Mouse (Mus musculus) urinary bladder, postnatal 36 days (tissue): ENCODE results near the gene Gm14443.
"Not testable (repeated sequence)": the region's sequence is repeated elsewhere in the genome, so short reads cannot be mapped to it uniquely, and the experiment has no call there.

Source experiments
- DNase-seq, 2 experiments: peaks; one replicate each; pipeline ENCODE4 v3.0.0; 2022; ENCODE audit warnings: low spot score in 2 of 2, mixed read lengths in 1 of 2

Gene Gm14443

DNA sequence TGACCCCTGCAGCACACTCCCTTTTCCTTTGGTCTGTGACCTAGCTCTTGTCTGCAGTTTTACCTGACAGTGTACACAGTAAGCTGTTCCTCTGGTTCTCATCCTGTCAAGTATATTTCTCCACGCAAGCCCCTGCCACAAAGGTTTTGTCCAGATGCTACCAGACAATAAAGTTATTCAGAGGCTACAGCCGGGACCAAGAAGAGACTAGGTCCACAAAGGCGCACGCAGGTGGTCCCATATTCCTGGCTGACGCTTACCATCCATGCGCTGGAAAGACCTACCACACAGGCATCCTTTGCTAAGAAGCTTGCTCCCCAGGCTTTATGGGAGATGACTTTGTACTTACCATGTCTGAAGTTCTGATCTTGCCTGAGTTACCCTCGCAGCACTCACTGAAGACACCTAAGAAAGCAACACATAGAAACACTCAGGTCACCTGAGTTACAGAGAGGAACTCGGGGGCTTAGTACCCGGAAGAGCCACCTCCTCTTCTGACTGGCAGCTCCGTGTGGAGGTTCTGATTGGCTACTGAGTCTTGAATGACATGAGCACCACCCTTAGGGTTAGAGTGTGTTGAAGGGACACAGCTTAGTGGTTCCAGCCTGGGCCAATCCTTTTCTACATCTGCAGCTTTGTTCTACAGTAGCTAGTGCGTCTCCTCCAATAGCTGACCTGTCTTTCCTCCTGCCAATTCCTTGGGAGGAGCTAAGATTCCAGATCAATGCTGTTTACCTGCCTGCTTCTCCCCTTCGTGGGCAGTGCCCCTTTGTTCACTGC lies at the start of gene Gm14443:
Gm14443 (minus strand) TSS at position 471 of the 780 bp plus-strand sequence.
- not testable (repeated sequence) for DNase-seq

DNA sequence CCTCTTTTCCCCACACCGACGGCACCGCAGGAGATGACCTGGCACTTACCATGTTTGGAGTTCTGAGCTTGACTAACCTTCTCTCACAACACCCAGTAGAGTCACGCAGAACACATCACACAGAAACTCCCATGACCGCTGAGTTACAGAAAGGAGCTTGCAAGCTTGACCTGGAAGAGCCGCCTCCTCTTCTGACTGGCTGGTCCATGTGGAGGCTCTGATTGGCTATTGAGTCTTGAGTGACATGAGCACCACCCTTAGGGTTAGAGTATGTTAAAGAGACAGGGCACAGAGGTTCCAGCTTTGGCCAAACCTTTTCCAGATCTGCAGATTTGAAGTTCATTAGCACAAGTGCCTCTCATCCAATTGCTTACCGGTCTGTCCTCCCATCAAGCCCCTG lies 31.1 kb upstream of the Gm14443 start, which contains the start of gene Gm14391:
Gm14391 (minus strand) TSS at position 186 of the 400 bp plus-strand sequence.
- not testable (repeated sequence) for DNase-seq

DNA sequence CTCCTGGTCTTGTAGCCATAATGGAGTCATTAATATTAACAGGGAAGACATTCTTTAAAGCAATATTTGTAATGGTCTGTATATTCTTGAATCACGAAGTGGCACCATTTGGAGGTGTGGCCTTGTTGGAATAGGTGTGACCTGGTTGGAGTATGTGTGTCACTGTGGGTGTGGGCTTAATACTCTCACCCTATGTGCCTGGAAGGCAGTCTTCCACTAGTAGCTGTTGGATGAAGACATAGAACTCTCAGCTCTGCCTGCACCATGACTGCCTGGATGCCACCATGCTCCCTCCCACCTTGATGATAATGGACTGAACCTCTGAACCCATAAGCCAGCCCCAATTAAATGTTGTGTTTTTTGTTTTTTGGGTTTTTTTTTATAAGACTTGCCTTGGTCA lies 3.3 kb upstream of the Gm14443 start:
- DNase-seq, result not testable (repeated sequence)

DNA sequence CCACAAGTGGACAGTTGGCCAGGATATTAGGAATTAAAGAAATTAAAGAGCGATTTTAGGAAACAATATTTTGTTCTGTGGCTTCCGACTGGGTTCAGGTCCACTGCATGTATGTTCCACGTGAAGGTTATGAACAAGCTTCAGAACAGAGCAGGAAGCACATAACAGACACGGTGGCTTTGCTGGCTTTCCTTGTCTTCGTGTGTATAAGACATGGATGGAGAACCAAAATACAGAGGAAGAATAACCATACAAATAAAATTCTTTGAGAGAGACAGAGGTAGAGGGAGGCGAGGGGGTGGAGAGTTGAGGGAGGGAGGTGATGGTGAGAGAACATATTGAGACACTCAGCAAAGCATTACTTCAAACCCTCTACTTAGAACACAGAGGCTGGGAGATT lies 641 bp upstream of the Gm14443 start:
- no peak for DNase-seq

DNA sequence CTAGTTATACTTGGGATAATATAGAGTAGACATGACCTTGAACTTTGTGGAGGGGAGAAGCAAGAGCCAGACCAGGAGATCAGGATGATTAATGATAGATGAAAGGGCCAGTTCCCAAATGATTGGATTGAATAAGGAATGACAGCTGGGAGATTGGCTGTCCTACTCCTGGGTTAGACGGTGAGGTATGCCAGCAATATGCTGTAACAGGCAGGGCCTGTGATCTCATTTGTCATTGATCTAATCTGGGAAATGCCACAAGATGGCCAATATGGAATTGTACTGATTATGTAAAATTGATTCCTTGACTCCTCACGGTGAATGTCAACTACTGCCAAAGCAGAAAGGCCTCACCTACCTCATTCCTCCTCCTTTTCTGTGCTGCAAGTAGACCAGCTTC lies 1.6 kb downstream of the Gm14443 start:
- not testable (repeated sequence) for DNase-seq

DNA sequence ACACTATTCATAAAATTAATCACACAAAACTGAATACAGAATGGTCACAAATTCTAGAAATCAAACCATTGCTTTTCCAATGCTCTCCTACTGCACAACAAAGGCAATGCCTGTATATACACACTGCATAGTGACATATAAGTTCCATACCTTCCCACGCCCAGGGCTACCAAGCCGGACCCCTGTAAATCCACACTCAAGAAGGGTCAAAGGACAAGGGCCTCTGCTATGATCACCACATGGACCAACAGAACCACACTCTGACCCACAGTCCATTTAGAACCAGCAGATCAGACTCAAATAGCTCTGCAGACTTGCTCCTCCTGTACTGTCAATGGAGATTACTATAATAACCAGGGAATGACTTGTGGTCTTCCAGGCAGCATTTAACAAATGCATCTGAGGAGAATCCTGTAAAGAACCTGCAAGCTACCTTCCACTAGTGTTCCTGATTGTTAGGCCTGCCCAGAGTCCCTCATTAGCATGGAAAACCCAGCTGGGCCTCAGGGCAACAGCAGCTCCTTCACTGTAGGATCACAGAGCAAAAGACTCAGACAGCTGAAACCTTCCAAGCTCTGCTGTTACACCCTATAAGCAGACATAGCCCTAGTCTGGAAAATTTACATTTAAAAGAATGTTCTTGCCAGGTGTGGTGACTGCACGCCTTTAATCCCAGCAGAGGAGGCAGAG lies 2.6 kb downstream of the Gm14443 start:
- DNase-seq, result not testable (repeated sequence)

DNA sequence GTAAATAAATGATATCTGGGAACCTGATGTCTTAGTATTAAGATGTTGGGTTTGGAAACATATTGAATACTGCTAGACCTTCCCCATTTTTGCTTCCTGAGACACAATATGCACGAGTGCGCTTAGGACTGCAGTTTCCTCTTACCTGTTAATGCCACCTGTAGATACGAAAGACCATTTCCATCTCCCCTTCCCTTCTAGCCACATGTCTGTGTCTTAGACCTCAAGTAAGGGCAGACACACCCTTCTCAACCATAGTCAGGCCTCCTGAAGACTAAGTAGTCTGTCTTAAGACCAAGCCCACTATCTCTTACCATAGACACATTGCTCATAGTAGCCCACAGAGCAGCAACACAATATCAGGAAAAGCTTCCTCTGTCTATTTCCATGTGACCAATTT lies 3.5 kb downstream of the Gm14443 start:
- DNase-seq, result no peak

DNA sequence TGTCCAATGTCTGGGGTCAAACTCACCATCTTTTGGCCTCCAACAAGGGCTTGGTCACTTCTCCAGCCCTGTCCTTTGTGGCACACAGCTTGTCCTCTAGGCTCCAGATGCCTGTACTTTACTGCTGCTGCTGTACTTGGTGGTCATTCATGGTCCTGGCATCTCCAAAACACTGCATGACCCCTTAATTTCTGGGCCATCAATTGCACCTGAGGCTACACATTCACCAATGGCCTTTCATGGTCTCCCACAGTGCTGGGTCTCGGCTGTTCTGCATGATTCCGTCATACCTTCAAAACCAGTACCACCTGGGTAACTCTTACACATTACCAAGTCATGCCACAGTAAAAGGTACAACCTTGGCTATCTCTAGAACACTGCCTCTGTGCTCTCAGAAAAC lies 8.8 kb downstream of the Gm14443 start:
- not testable (repeated sequence) for DNase-seq

DNA sequence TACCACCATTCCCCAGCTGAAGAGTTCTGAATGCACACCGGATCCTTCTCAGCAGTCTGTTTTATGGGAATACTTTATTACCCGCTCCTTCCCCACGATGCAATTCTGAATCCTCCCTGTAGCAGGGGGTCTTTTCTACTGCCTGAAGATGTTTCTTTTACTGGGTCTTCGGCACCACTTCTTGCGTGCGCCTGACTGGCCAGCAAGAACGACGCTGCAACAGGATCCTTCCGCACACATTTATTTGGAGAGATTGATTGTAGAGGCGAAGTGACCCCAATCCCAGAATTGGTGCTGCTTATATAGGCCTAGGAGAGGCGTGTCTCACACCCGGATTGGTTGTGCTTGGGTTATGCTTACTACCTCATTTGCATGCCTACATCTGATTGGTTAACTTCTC lies 10.6 kb downstream of the Gm14443 start:
- DNase-seq, result not testable (repeated sequence)

DNA sequence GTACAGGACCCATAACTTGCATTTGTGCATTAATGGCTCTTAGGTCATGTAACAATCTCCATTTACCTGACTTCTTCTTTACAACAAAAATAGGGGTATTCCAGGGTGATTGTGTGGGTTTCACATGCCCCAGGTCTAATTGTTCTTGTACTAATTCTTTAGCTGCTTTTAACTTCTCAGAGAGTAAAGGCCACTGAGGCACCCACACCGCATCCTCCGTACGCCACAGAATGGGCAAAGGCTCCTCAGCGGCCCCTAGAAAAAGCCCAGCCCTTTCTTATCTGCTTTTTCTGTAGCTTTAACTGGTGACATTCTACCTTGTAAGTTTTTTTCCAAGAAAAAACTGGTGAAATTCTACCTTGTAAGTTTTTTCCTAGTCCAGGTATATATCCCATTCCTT lies 14.2 kb downstream of the Gm14443 start:
- not testable (repeated sequence) for DNase-seq

DNA sequence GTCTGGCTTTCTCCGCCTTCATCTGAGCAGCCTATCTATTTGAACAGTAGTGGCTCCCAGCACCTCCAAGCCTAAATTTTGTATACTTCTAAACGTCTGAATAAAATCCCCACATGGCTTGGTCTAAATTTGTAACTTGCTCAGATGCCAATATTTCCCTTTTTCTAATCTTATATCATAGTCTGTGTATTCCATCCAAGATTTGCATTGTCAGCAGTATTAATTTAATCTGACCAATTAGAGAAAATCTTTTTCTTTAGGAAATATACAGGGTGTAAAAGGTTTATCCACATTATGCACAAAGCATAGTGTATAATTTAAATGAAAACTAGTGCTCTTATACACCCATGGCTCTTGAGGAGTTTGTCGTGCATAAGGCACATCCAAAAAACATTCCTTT lies 17.0 kb downstream of the Gm14443 start:
- DNase-seq, result no peak

DNA sequence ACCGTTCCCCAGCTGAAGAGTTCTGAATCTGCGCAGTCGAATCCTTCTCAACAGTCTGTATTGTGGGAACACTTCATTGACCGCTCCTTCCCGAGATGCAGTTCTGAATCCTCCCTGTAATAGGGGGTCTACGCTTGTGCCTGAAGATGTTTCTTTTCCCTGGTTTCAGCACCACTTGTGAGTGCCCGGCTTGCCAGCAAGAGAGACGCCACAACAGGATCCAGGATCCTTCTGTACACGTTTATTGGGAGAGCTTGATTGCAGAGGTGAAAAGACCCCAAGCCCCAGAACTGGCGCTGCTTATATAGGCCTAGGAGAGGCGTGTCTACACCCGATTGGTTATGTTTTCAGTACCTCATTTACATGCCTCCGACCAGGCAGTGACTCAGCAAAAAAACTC lies 19.0 kb downstream of the Gm14443 start:
- no peak for DNase-seq

DNA sequence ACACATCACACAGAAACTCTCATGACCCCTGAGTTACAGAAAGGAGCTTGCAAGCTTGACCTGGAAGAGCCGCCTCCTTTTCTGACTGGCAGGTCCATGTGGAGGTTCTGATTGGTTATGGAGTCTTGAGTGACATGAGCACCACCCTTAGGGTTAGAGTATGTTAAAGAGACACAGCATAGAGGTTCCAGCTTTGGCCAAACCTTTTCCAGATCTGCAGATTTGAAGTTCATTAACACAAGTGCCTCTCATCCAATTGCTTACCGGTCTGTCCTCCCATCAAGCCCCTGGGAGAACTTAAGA lies 33.7 kb downstream of the Gm14443 start, which contains the start of gene Gm14399:
Gm14399 (minus strand) TSS at position 20 of the 303 bp plus-strand sequence.
- DNase-seq, result not testable (repeated sequence)

DNA sequence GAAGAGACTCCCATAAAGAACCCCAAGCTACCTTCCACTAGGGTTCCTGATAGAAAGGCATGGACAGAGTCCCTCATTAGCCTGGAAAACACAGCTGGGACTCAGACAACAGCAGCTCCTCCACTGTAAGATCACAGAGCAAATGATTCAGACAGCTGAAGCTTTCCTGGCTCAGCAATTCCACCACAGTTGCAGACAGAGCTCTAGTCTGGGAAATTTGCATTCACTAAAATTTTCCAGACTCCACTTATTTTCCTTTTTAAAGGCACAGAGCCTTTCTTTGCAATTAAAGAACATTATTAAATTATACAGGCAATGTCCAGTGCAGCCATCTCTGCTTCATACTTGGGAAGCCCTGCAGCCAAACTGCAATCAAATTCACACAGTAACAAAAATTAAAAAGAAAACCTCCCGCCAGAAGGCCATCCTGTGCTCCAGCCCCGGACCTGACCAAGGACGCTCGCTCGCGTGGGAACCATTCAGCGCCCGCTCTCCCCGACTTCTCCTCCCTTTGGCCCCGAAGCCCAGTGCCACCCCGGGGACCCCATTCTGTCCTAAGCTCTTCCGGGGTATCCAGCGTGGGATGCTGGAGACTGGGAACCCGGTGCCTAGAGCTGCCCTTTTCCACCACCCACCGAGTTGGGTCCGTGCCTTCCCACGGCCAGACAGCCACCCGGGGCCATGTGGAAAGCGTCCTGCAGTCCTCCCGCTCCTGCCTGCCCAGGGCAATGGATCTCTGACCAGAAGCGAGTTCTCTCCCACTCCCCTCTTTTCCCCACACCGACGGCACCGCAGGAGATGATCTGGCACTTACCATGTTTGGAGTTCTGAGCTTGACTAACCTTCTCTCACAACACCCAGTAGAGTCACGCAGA lies 34.3 kb downstream of the Gm14443 start:
- DNase-seq, result peak; percentile 4 to 13

DNA sequence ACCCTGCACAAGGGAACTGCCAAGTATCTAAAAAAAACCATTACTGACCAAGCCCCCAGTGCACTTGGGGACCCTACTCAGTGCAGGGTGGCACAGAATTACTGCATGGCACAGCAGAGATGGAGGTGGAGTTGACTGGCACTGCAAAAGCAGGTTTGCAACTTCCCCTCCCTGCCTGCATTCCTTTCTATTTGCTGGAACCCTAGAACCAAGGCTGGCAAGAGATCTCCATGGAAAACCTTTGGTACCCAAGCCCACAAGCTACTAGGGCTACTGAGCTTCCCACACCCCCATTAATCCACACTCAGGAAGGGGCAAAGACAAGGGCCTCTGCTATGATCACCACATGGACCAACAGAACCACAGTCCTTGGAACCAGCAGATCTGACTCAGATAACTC lies 35.0 kb downstream of the Gm14443 start:
- not testable (repeated sequence) for DNase-seq
